Mouse (Mus musculus): ENCODE measurements at regions not wholly inside any gene's neighbourhood (a gene's known extent, or its start where the extent isn't known, plus 50 kb on each side); places are given as distances from the start of the nearest gene placed in this dataset.

- no peak for TF ChIP-seq CTCF (IDR thresholded peaks at IDR 0.05; ENCODE audit: borderline replicate concordance, control insufficient read depth, extremely low read depth, insufficient read depth, low read length, poor library complexity)
- TF ChIP-seq POLR2A (IDR thresholded peaks at IDR 0.05; ENCODE audit: control insufficient read depth, extremely low read depth, insufficient read depth, low read length, poor library complexity): no peak
Observed at GRCm38 (mm10) chr5:73787275-73787674, 136.1 kb downstream of the Spata18 start.
